11 mouse cellular contexts compared by ENCODE assay signal in genomic region chr11:20500516-20500915, GRCm38 (mm10). TPM values are rescaled to one million over a fixed set of nuclear protein-coding genes. Genes with fewer than 3 reads are reported as not detected.
DNase-seq lines count a peak whose midpoint lies in the region; ATAC-seq and TF ChIP-seq lines count a peak whose summit lies in the region.
"Had no signal": no experiment of that assay in that cellular context is flagged by ENCODE, and none has a peak within 500 bp of the region (broad histone marks: within the 10 kb centered on the region; RNA-seq: fewer than 3 reads in every experiment).

No protein-coding gene starts in this region.

- intact Hi-C loops in left cerebral cortex, adult 2 months (cut with DNase I) = no loop called here
- intact Hi-C loops in left cerebral cortex, postnatal 25 days (cut with DNase I) = no loop called here

- peak; percentile 58 to 76; a peak in 3 of 4 replicates for ATAC-seq in hematopoietic stem cell, adult 5-6 weeks (replicated peaks in 1 of 2; ENCODE audit: insufficient read depth in 1 of 2, low FRiP score in 2 of 2, low TSS enrichment in 1 of 2, low read depth in 1 of 2, poor library complexity in 2 of 2, severe bottlenecking in 2 of 2)

- no peak overlapping the region for H3K4me3 ChIP-seq in left cerebral cortex, adult 2 months
- H3K4me3 ChIP-seq: myocyte had no signal

- TF ChIP-seq CTCF in left cerebral cortex, adult 2 months (IDR thresholded peaks at IDR 0.05) = peak; percentile 15; the same call in 1 of the 2 replicates

- H3K27ac ChIP-seq in left cerebral cortex, adult 2 months = no peak overlapping the region

- DNase-seq in left cerebral cortex, adult 2 months (ENCODE audit: extremely low spot score in 1 of 2, low spot score in 2 of 2) = no peak
- DNase-seq in left cerebral cortex, postnatal 25 days (ENCODE audit: low spot score in 2 of 2) = no peak
- peak; percentile 20 for DNase-seq in thymus, postnatal 4 days
- DNase-seq in thymus, postnatal 14 days = no peak
- no peak for DNase-seq in ovary, postnatal 14 days (ENCODE audit: low spot score)
- no peak for DNase-seq in right cerebral cortex, postnatal 14 days
- DNase-seq: heart, postnatal 10 days; kidney, adult 8-10 months; layer of hippocampus, adult 9-11 months had no signal

RNA-seq across cellular contexts. Expression of gene Sertad2, which starts 42.5 kb away (rescaled TPM):
- total RNA-seq in left cerebral cortex, adult 2 months (2021) = 10 to 100 TPM; 23.0 to 28.5 TPM
- 10 to 100 TPM; 19.2 to 26.7 TPM for total RNA-seq in left cerebral cortex, postnatal 25 days (2021)
- total RNA-seq in hematopoietic stem cell, adult 5-6 weeks (2017) = 17.8 and 23.3 TPM in 2 replicates
